Mouse (Mus musculus): ENCODE measurements around the gene Psme2.
A peak's percentile ranks its signal among the peaks of the same experiment; 100 is the strongest.

DNA sequence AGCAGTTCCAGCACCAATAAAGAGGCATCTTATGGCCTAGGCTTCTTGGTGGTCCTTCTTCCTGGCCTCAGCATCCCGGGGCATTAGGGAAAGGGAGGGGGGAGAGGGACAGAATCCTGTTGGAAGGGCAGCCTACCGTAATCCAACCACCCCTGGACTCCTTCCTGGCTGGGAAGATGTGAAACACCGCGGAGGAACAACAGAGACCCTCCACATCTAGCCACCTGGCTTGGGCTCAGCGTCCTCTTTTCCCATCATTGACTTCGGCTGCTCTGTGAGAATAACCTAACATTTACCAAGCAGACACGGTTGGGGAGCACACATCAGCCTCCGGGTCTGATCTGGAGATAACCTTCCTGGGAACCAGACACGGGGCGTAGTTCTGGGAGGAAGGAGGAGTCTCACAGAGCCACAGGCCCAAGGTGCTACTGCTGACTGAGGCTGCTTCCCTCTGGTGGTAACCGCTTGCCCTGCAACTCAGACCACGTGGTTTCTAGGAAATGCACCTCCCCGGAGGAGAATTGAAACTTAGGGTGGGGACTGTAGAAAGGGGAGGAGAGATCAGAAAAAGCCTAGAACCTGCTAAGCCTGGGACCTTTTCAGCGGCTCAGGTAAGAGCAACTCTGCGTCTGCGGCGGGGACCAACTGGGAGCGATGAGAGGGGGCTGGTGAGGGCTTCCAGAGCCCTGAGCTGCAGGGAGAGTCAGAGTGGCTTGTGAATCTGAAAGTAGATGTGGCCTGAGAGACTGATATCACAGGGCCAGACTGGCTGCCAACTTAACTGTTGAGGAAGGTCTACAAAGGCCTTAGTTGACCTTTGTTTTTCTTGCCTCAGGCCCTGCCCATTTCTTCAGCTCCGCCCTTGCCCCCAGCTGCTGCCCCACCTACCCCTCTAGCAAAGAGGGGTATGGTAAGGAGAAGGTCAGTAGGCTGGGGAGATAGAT, 13.0 kb upstream of the Psme2 start:
- TF ChIP-seq CTCF (IDR thresholded peaks at IDR 0.05; ENCODE audit: low read depth), result peak; percentile 99
- peak; percentile 88; the same call in 1 of the 2 replicates for TF ChIP-seq EP300 (IDR thresholded peaks at IDR 0.05; ENCODE audit: low read depth)

Data from liver, postnatal 0 days (tissue).